Mouse (Mus musculus): ENCODE measurements around the gene Srgap3. TPM values are rescaled to one million over a fixed set of nuclear protein-coding genes. Genes with fewer than 3 reads are reported as not detected.

Gene Srgap3
- polyA plus RNA-seq, 1 experiment from 2014 or later: 68.8 TPM

- Histone ChIP-seq H3K36me3 (ENCODE audit: control insufficient read depth, insufficient read depth, low read length) (peaks cover 75% of the 10 kb centered on the region), H3K4me2 (ENCODE audit: low read length) (no peak overlapping the region), H3K9ac (replicated peaks; ENCODE audit: low read length) (no peak overlapping the region), H3K27me3 (ENCODE audit: control insufficient read depth, insufficient read depth, low read length) (no peaks in the 10 kb centered on the region), H3K4me3 (replicated peaks; ENCODE audit: low read depth, low read length) (no peak overlapping the region), H3K4me1 (ENCODE audit: control insufficient read depth, insufficient read depth, low read length) (0 out of 2 replicates have a peak, but pooled peaks cover 4% of the 10 kb centered on the region), H3K27ac (replicated peaks; ENCODE audit: low read depth, low read length) (0 out of 2 replicates have a peak overlapping the region, but pooled peaks have one; percentile 8), H3K9me3 (ENCODE audit: control insufficient read depth, low read length) (no peaks in the 10 kb centered on the region)
- DNase-seq (no peak), ATAC-seq (ENCODE audit: low FRiP score, low TSS enrichment) (no peak)
- WGBS: 53% methylated on average over 4 of the region's 4 CpGs
These were observed 188.5 kb downstream of the Srgap3 start for GRCm38 (mm10) chr6:112758541-112758940.

- 82% methylated on average over 4 of the region's 4 CpGs for WGBS
- H3K9ac ChIP-seq (replicated peaks; ENCODE audit: low read length): no peak overlapping the region
- no peak overlapping the region for H3K4me2 ChIP-seq (ENCODE audit: low read length)
- peaks cover 70% of the 10 kb centered on the region for H3K36me3 ChIP-seq (ENCODE audit: control insufficient read depth, insufficient read depth, low read length)
- H3K4me1 ChIP-seq (ENCODE audit: control insufficient read depth, insufficient read depth, low read length): 0 out of 2 replicates have a peak, but pooled peaks cover 4% of the 10 kb centered on the region
- ATAC-seq (ENCODE audit: low FRiP score, low TSS enrichment) (no peak), DNase-seq (no peak)
- H3K27me3 ChIP-seq (ENCODE audit: control insufficient read depth, insufficient read depth, low read length): no peaks in the 10 kb centered on the region
- no peak overlapping the region for H3K4me3 ChIP-seq (replicated peaks; ENCODE audit: low read depth, low read length)
- H3K27ac ChIP-seq (replicated peaks; ENCODE audit: low read depth, low read length): no peak overlapping the region
- no peaks in the 10 kb centered on the region for H3K9me3 ChIP-seq (ENCODE audit: control insufficient read depth, low read length)
These were observed 190.2 kb downstream of the Srgap3 start for GRCm38 (mm10) chr6:112756866-112757265.

GRCm38 (mm10) chr6:112754994-112755393 lies 192.1 kb downstream of the Srgap3 start:
- Histone ChIP-seq H3K9ac (replicated peaks; ENCODE audit: low read length) (no peak overlapping the region), H3K36me3 (ENCODE audit: control insufficient read depth, insufficient read depth, low read length) (peaks cover 66% of the 10 kb centered on the region), H3K4me1 (ENCODE audit: control insufficient read depth, insufficient read depth, low read length) (0 out of 2 replicates have a peak, but pooled peaks cover 4% of the 10 kb centered on the region), H3K4me2 (ENCODE audit: low read length) (no peak overlapping the region), H3K9me3 (ENCODE audit: control insufficient read depth, low read length) (no peaks in the 10 kb centered on the region), H3K27me3 (ENCODE audit: control insufficient read depth, insufficient read depth, low read length) (no peaks in the 10 kb centered on the region), H3K27ac (replicated peaks; ENCODE audit: low read depth, low read length) (no peak overlapping the region), H3K4me3 (replicated peaks; ENCODE audit: low read depth, low read length) (no peak overlapping the region)
- ATAC-seq (ENCODE audit: low FRiP score, low TSS enrichment) (no peak), DNase-seq (no peak)
- WGBS: 96% methylated on average over 6 of the region's 6 CpGs

DNA sequence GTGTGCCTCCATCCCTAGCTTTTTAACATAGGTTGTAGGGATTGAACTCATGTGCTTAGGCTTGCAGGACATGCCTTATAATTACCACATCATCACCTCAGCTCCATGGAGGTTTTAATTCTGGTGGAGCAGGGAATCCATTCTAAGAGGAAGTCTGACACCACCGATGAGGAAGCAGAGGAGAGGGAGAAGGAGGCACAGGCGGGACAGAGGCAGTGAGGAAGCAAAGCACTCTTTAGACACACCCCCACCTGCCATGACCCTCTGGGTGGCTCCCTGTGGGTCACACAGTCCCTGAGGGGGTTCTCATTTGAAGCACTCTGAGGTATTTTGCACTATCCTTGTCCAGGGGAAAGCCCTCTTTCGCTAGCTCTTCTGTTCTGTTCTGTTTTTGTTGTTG lies 194.5 kb downstream of the Srgap3 start:
- peaks cover 69% of the 10 kb centered on the region for H3K36me3 ChIP-seq (ENCODE audit: control insufficient read depth, insufficient read depth, low read length)

DNA sequence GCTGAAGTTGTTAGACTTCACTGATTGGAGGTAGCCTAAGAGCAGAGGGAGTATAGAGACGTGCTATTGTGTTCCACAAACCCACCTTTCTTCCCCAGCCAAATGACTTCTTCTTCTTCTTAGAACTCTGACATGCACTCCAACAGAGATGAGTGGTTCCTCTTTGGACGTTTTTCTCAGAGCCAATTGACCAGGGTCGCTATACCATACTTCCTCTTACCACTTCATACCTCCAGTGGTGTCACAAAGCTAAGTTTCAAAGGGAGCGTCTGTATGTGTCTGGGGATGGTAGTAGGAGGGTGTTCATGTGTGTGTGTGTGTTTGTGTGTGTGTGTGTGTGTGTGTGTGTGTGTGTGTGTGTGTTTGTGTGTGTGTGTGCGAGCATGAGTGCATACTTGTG lies 195.1 kb downstream of the Srgap3 start:
- peaks cover 69% of the 10 kb centered on the region for H3K36me3 ChIP-seq (ENCODE audit: control insufficient read depth, insufficient read depth, low read length)

More for the DNA sequence above, 194.5 kb downstream of the Srgap3 start:
- 100% methylated on average over 3 of the region's 3 CpGs for WGBS
- DNase-seq (no peak), ATAC-seq (ENCODE audit: low FRiP score, low TSS enrichment) (no peak)
- Histone ChIP-seq H3K27ac (replicated peaks; ENCODE audit: low read depth, low read length) (no peak overlapping the region), H3K4me3 (replicated peaks; ENCODE audit: low read depth, low read length) (no peak overlapping the region), H3K4me1 (ENCODE audit: control insufficient read depth, insufficient read depth, low read length) (0 out of 2 replicates have a peak, but pooled peaks cover 2% of the 10 kb centered on the region), H3K4me2 (ENCODE audit: low read length) (no peak overlapping the region), H3K27me3 (ENCODE audit: control insufficient read depth, insufficient read depth, low read length) (no peaks in the 10 kb centered on the region), H3K9me3 (ENCODE audit: control insufficient read depth, low read length) (no peaks in the 10 kb centered on the region), H3K9ac (replicated peaks; ENCODE audit: low read length) (no peak overlapping the region)

DNA sequence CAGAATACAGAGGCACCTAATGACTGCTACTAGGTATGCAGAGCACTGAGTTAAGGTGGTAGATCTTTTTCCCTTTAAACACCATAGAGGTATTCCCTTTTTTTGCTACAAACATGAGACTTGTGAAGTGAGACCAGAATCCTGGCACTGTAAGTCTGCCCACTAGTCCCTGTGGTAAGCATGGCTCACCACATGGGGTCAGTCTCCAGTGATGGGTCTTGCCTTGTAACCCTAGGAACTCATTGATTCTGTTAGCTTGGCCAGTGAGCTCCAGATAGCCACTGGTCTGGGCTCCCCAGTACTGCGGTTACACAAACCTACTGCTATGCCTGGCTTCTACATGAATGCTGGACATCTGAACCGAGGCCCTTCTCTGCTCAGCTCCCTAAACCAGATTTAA lies 204.8 kb downstream of the Srgap3 start:
- H3K36me3 ChIP-seq (ENCODE audit: control insufficient read depth, insufficient read depth, low read length): peaks cover 98% of the 10 kb centered on the region
- ATAC-seq (ENCODE audit: low FRiP score, low TSS enrichment): no peak
- no peak overlapping the region for H3K9ac ChIP-seq (replicated peaks; ENCODE audit: low read length)
- H3K9me3 ChIP-seq (ENCODE audit: control insufficient read depth, low read length): no peaks in the 10 kb centered on the region
- DNase-seq: peak; percentile 28
- H3K4me1 ChIP-seq (ENCODE audit: control insufficient read depth, insufficient read depth, low read length): no peaks in the 10 kb centered on the region
- no peak overlapping the region for H3K4me2 ChIP-seq (ENCODE audit: low read length)
- no peak overlapping the region for H3K27ac ChIP-seq (replicated peaks; ENCODE audit: low read depth, low read length)
- no peaks in the 10 kb centered on the region for H3K27me3 ChIP-seq (ENCODE audit: control insufficient read depth, insufficient read depth, low read length)
- H3K4me3 ChIP-seq (replicated peaks; ENCODE audit: low read depth, low read length): no peak overlapping the region
- WGBS: 89% methylated on average over 2 of the region's 2 CpGs

More for the DNA sequence above, 195.1 kb downstream of the Srgap3 start:
- no peak overlapping the region for H3K4me3 ChIP-seq (replicated peaks; ENCODE audit: low read depth, low read length)
- DNase-seq (no peak), ATAC-seq (ENCODE audit: low FRiP score, low TSS enrichment) (no peak)
- no peak overlapping the region for H3K9ac ChIP-seq (replicated peaks; ENCODE audit: low read length)
- no peak overlapping the region for H3K4me2 ChIP-seq (ENCODE audit: low read length)
- H3K27ac ChIP-seq (replicated peaks; ENCODE audit: low read depth, low read length): no peak overlapping the region
- 90% methylated on average over 5 of the region's 5 CpGs for WGBS
- H3K9me3 ChIP-seq (ENCODE audit: control insufficient read depth, low read length): no peaks in the 10 kb centered on the region
- H3K4me1 ChIP-seq (ENCODE audit: control insufficient read depth, insufficient read depth, low read length): no peaks in the 10 kb centered on the region
- no peaks in the 10 kb centered on the region for H3K27me3 ChIP-seq (ENCODE audit: control insufficient read depth, insufficient read depth, low read length)

DNA sequence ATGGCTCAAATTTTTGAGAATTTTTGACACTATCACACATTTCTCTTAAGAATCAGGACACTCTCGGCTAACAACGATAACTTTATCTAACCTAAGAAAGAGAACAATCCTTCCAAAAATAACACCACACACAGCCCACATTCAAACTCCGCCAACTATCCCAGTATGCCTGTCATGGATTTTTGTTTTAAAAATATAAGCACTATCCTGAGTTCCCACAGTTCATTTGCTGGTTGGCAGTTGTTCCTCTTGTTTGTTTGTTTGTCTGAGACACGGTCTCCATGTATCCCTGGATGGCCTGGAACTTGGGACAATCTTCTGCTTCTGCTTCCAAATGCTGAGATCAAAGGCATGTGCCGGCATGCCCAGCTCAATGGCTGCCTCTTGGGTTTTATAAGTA lies 205.3 kb downstream of the Srgap3 start:
- H3K36me3 ChIP-seq (ENCODE audit: control insufficient read depth, insufficient read depth, low read length): peaks cover 99% of the 10 kb centered on the region
- no peak overlapping the region for H3K4me2 ChIP-seq (ENCODE audit: low read length)
- ATAC-seq (ENCODE audit: low FRiP score, low TSS enrichment) (no peak), DNase-seq (no peak)
- H3K27me3 ChIP-seq (ENCODE audit: control insufficient read depth, insufficient read depth, low read length): no peaks in the 10 kb centered on the region
- 94% methylated on average over 5 of the region's 5 CpGs for WGBS
- no peaks in the 10 kb centered on the region for H3K9me3 ChIP-seq (ENCODE audit: control insufficient read depth, low read length)
- no peak overlapping the region for H3K27ac ChIP-seq (replicated peaks; ENCODE audit: low read depth, low read length)
- H3K4me3 ChIP-seq (replicated peaks; ENCODE audit: low read depth, low read length): no peak overlapping the region
- H3K9ac ChIP-seq (replicated peaks; ENCODE audit: low read length): no peak overlapping the region
- no peaks in the 10 kb centered on the region for H3K4me1 ChIP-seq (ENCODE audit: control insufficient read depth, insufficient read depth, low read length)

DNA sequence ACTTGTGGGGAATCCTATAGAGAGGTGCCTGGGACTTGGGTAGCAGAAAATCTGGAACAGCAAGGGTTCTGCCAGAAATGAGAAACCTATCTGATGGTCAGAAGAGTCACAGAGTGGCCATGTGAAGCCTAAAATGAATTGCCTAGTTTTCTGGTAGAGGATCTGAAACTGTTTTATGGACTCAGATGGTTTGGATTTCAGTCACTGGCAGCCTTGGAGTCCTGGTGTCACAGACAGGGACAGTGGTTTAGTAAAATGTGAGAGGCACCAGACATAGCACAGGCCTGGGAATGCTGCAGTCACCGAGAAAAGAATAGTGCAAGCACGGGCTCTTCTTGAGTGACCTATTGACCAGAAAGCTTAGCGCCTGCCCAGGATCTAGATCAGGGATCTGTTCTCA lies 207.4 kb downstream of the Srgap3 start:
- ATAC-seq (ENCODE audit: low FRiP score, low TSS enrichment): no peak
- no peaks in the 10 kb centered on the region for H3K4me1 ChIP-seq (ENCODE audit: control insufficient read depth, insufficient read depth, low read length)
- no peak for DNase-seq
- H3K9me3 ChIP-seq (ENCODE audit: control insufficient read depth, low read length): no peaks in the 10 kb centered on the region
- WGBS: 93% methylated on average over 3 of the region's 3 CpGs
- no peak overlapping the region for H3K4me2 ChIP-seq (ENCODE audit: low read length)
- no peak overlapping the region for H3K4me3 ChIP-seq (replicated peaks; ENCODE audit: low read depth, low read length)
- no peak overlapping the region for H3K9ac ChIP-seq (replicated peaks; ENCODE audit: low read length)
- H3K27ac ChIP-seq (replicated peaks; ENCODE audit: low read depth, low read length): no peak overlapping the region
- no peaks in the 10 kb centered on the region for H3K27me3 ChIP-seq (ENCODE audit: control insufficient read depth, insufficient read depth, low read length)
- H3K36me3 ChIP-seq (ENCODE audit: control insufficient read depth, insufficient read depth, low read length): peaks cover 98% of the 10 kb centered on the region

DNA sequence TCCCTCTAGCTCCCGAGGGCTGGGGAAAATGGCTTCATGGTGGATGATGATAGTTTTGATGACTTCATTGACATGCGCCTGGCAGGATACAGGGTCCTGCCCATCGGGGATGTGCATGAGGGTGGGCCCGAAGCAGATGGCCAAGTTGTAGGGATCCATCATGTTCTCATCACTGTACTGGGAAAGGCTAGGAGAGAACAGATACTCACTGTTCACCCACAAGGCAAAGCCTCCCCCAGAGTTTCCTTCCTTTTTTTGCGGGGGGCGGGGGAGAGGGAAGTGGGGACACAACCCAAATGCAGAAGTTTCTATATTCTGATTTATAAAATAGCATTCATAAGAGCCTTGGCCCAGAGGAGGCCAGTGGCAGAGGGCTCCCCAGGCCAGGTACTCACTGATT lies 208.1 kb downstream of the Srgap3 start:
- no peak overlapping the region for H3K4me3 ChIP-seq (replicated peaks; ENCODE audit: low read depth, low read length)
- peaks cover 98% of the 10 kb centered on the region for H3K36me3 ChIP-seq (ENCODE audit: control insufficient read depth, insufficient read depth, low read length)
- no peaks in the 10 kb centered on the region for H3K27me3 ChIP-seq (ENCODE audit: control insufficient read depth, insufficient read depth, low read length)
- H3K9ac ChIP-seq (replicated peaks; ENCODE audit: low read length): no peak overlapping the region
- DNase-seq: no peak
- H3K4me2 ChIP-seq (ENCODE audit: low read length): no peak overlapping the region
- H3K27ac ChIP-seq (replicated peaks; ENCODE audit: low read depth, low read length): no peak overlapping the region
- 93% methylated on average over 6 of the region's 6 CpGs for WGBS
- H3K9me3 ChIP-seq (ENCODE audit: control insufficient read depth, low read length): no peaks in the 10 kb centered on the region
- H3K4me1 ChIP-seq (ENCODE audit: control insufficient read depth, insufficient read depth, low read length): no peaks in the 10 kb centered on the region
- no peak for ATAC-seq (ENCODE audit: low FRiP score, low TSS enrichment)

All from midbrain, embryonic 14.5 days (tissue).